Mouse (Mus musculus): Measurements from ENCODE around the gene Fuz. TPM values are rescaled to one million over a fixed set of nuclear protein-coding genes. Genes with fewer than 3 reads are reported as not detected.

The Fuz gene
- polyA plus RNA-seq, 1 experiment from 2014 or later = 22.4 TPM

DNA sequence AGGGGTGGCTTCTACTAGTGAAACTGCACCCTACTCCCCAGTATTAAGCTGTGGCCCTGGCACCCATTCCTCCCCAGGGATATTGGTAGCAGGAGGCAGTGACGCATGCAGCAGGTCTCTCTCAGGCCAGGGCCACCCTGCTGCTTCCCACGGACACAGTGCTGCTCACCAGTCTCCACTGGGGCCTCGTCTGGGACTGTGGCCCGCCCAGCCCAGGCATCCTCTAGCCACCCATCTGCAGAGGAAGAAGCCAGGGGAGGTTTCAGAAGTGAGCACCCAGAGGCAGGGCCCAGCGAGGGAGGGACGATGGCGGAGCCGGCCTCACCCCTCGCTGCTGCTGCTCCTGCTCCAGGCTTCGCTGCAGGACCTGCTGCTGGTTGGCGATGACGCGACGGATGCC is 32.7 kb upstream of the Fuz start:
- H3K36me3 ChIP-seq = peaks cover 60% of the 10 kb centered on the region
- 91% methylated on average over 14 of the region's 14 CpGs for WGBS

GRCm38 (mm10) chr7:44863982-44864494 is 31.8 kb upstream of the Fuz start:
- no peak for ATAC-seq (ENCODE audit: insufficient number of reproducible peaks, insufficient read depth, low FRiP score, low TSS enrichment)
- 85% methylated on average over 11 of the region's 11 CpGs for WGBS
- no peak overlapping the region for H3K9ac ChIP-seq
- no peaks in the 10 kb centered on the region for H3K27me3 ChIP-seq
- H3K4me2 ChIP-seq (replicated peaks) = no peak overlapping the region
- H3K27ac ChIP-seq = no peak overlapping the region
- H3K4me1 ChIP-seq = peaks cover 46% of the 10 kb centered on the region
- H3K9me3 ChIP-seq = no peaks in the 10 kb centered on the region
- no peak overlapping the region for H3K4me3 ChIP-seq
- peaks cover 60% of the 10 kb centered on the region for H3K36me3 ChIP-seq

More for the DNA sequence above, 32.7 kb upstream of the Fuz start:
- Histone ChIP-seq H3K4me3 (no peak overlapping the region), H3K27me3 (no peaks in the 10 kb centered on the region), H3K9me3 (no peaks in the 10 kb centered on the region), H3K9ac (no peak overlapping the region), H3K4me2 (replicated peaks) (no peak overlapping the region), H3K4me1 (peaks cover 49% of the 10 kb centered on the region), H3K27ac (no peak overlapping the region)
- no peak for ATAC-seq (ENCODE audit: insufficient number of reproducible peaks, insufficient read depth, low FRiP score, low TSS enrichment)

GRCm38 (mm10) chr7:44864595-44865542 is 31.0 kb upstream of the Fuz start:
- H3K4me3 ChIP-seq = no peak overlapping the region
- H3K27me3 ChIP-seq = no peaks in the 10 kb centered on the region
- H3K9me3 ChIP-seq = no peaks in the 10 kb centered on the region
- H3K4me2 ChIP-seq (replicated peaks) = no peak overlapping the region
- 88% methylated on average over 24 of the region's 24 CpGs for WGBS
- no peak for ATAC-seq (ENCODE audit: insufficient number of reproducible peaks, insufficient read depth, low FRiP score, low TSS enrichment)
- peaks cover 46% of the 10 kb centered on the region for H3K4me1 ChIP-seq
- H3K27ac ChIP-seq = 0 out of 2 replicates have a peak overlapping the region, but pooled peaks have one; percentile 31
- H3K9ac ChIP-seq = 0 out of 2 replicates have a peak overlapping the region, but pooled peaks have one; percentile 21
- peaks cover 60% of the 10 kb centered on the region for H3K36me3 ChIP-seq

DNA sequence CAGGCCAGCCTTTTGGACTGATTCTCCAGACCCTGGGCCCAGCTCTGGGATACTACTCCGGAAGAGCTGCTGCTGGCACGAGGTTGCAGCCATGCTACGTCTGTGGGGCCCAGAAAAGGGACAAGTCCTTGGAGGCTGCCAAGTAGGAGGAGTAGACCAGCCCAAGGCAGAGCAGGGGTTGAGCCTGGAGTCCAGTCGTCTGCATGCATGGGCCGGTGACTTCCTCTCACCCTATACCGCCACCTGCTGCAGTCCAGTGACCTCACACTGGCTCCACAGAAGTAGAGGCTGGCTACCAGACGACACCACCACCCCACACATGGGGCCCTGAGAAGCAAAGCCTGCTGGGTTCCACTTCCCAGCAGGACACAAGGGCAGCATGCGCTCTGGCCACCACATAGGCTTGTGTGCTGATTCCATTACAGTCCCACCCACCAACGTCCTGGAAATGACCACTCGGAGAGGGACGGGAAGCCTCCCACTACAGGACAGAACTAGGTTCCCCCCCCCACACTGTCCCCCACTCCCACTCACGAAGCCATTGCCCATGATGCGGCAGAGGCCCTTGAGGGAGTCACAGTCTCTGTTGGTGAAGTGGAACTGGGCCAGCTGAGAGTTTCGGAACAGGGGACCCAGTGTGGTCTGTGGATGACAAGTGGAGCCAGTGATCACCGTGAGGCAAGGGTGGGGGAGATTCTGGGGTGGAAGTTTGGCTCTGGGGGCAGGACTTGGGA is 29.4 kb upstream of the Fuz start:
- Histone ChIP-seq H3K27me3 (no peaks in the 10 kb centered on the region), H3K27ac (0 out of 2 replicates have a peak overlapping the region, but pooled peaks have one; percentile 17), H3K4me1 (peaks cover 46% of the 10 kb centered on the region), H3K9me3 (no peaks in the 10 kb centered on the region), H3K36me3 (peaks cover 58% of the 10 kb centered on the region), H3K4me3 (peak overlapping the region; percentile 86), H3K9ac (peak overlapping the region; percentile 99), H3K4me2 (replicated peaks) (peak overlapping the region; percentile 95)
- 70% methylated on average over 15 of the region's 15 CpGs for WGBS
- no peak for ATAC-seq (ENCODE audit: insufficient number of reproducible peaks, insufficient read depth, low FRiP score, low TSS enrichment)

DNA sequence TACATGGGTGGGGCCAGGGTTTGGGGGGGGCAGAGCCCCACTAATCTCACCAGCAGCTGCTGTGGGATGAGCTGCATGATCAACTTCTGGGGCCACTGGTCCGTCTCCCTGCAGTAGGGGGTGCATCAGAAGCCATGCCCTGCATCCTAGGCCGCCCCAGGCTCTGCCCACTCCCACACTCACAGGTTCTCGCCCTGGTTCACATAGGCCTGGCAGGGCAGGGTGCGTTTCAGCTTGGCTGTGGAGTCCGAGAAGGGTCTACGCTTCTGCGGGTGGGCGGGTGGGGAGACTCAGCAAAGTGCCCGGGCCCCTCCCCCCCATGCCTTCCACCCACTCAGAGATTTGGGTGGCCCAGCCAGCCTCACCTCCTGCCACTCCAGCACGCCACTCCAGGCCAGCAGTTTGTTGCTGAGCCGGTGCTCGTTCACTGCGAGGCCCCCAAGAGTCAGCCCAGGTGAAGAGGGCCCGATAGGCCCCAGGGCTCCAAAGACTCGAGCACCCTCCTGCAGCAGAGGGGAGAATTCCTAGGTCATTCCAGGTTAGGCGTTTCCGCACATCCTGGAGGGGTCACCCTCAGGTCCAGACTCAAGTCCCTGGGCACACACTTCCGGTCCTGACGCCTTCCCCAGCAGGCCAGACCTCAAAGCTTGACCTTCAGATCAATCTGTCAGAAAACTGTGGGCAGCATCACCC is 28.7 kb upstream of the Fuz start:
- WGBS = 73% methylated on average over 19 of the region's 19 CpGs
- peaks cover 46% of the 10 kb centered on the region for H3K4me1 ChIP-seq
- H3K36me3 ChIP-seq = peaks cover 51% of the 10 kb centered on the region
- H3K4me2 ChIP-seq (replicated peaks) = peak overlapping the region; percentile 95
- H3K9me3 ChIP-seq = no peaks in the 10 kb centered on the region
- no peak overlapping the region for H3K27ac ChIP-seq
- H3K27me3 ChIP-seq = no peaks in the 10 kb centered on the region
- H3K4me3 ChIP-seq = peak overlapping the region; percentile 86
- ATAC-seq (ENCODE audit: insufficient number of reproducible peaks, insufficient read depth, low FRiP score, low TSS enrichment) = no peak
- peak overlapping the region; percentile 99 for H3K9ac ChIP-seq

DNA sequence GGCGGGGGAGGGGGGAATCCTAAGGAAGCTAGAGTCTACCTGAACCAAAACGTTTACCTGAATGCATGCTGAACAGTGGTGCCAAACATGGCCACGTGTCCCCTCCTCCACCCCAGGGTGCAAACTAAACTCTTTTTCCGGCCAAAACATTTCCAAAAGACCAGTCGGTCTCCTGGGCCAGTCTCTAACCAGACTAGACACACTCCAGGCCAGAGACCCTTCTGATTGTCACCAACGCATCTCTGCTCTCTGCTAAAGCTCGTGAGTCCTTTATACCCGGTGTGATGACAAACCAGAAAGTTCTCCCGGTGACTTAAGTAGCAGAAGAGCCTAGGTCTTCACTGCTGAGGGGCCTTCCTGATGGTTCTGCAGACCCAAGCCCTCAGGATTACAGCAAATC is 28.1 kb upstream of the Fuz start:
- Histone ChIP-seq H3K27me3 (no peaks in the 10 kb centered on the region), H3K36me3 (peaks cover 45% of the 10 kb centered on the region), H3K4me1 (peaks cover 46% of the 10 kb centered on the region), H3K9ac (peak overlapping the region; percentile 99), H3K4me2 (replicated peaks) (peak overlapping the region; percentile 95), H3K4me3 (peak overlapping the region; percentile 86), H3K9me3 (no peaks in the 10 kb centered on the region), H3K27ac (no peak overlapping the region)
- ATAC-seq (ENCODE audit: insufficient number of reproducible peaks, insufficient read depth, low FRiP score, low TSS enrichment) = no peak
- WGBS = 46% methylated on average over 9 of the region's 9 CpGs

GRCm38 (mm10) chr7:44868465-44868864 is 27.4 kb upstream of the Fuz start:
- peak overlapping the region; percentile 86 for H3K4me3 ChIP-seq
- peak overlapping the region; percentile 100 for H3K27ac ChIP-seq
- peaks cover 38% of the 10 kb centered on the region for H3K36me3 ChIP-seq
- H3K27me3 ChIP-seq = no peaks in the 10 kb centered on the region
- WGBS = 7% methylated on average over 16 of the region's 16 CpGs
- no peaks in the 10 kb centered on the region for H3K9me3 ChIP-seq
- no peak for ATAC-seq (ENCODE audit: insufficient number of reproducible peaks, insufficient read depth, low FRiP score, low TSS enrichment)
- peak overlapping the region; percentile 99 for H3K9ac ChIP-seq
- H3K4me2 ChIP-seq (replicated peaks) = peak overlapping the region; percentile 95
- peaks cover 46% of the 10 kb centered on the region for H3K4me1 ChIP-seq

DNA sequence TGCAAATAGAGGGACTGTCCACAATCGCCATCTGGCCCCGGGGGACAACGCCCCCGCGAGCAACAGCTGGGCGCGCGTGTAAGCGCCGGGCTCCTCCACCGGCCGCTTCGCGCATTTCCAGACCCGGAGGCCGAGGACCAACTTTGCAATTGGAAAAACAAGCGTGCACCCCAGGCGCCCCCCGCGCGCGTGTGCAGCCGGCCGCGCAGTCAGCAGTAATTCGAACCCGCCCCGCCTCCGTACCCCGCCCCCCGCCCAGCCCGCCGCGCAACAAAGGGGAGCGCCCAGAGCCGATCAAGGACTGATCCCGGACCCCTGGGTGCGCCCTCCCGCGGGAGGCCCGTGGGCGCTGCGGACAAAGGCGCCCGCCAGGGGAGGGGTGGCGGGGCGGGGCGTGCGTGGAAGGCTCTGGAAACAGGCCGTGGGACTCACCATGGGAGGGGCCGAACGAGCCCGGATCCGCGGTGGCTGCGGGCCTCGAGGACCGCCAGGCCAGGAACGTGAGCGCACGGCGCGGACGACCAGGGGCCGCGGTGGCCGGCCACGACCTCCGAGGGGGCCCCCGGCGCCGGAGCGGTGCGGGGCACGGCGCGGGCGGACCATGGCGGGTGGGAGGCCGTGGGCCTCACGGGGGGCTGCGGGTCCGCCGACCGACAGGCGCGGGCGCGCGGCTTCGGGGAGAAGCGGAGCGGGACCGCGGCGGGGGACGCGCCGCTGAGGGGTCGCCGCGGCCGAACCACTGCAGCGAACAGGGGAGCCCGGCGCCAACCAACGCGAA is 26.8 kb upstream of the Fuz start:
- peak overlapping the region; percentile 100 for H3K27ac ChIP-seq
- peaks cover 32% of the 10 kb centered on the region for H3K36me3 ChIP-seq
- H3K4me3 ChIP-seq = peak overlapping the region; percentile 86
- H3K27me3 ChIP-seq = no peaks in the 10 kb centered on the region
- H3K9ac ChIP-seq = peak overlapping the region; percentile 99
- WGBS = under 1% methylated on average over 87 of the region's 108 CpGs
- ATAC-seq (ENCODE audit: insufficient number of reproducible peaks, insufficient read depth, low FRiP score, low TSS enrichment) = 0 out of 2 replicates have a peak, but pooled peaks have one; percentile 24
- no peaks in the 10 kb centered on the region for H3K9me3 ChIP-seq
- peaks cover 46% of the 10 kb centered on the region for H3K4me1 ChIP-seq
- H3K4me2 ChIP-seq (replicated peaks) = peak overlapping the region; percentile 95

- Histone ChIP-seq H3K9ac (peak within 1 kb of the TSS; percentile 99), H3K27me3 (no peaks in the 10 kb centered on the region), H3K4me1 (peaks cover 41% of the 10 kb centered on the region), H3K9me3 (no peaks in the 10 kb centered on the region), H3K27ac (peak within 1 kb of the TSS; percentile 100), H3K4me3 (peak within 1 kb of the TSS; percentile 86), H3K4me2 (replicated peaks) (peak within 1 kb of the TSS; percentile 95), H3K36me3 (peaks cover 24% of the 10 kb centered on the region)
- whole genome bisulfite sequencing = 11% methylated on average over 29 of the region's 29 CpGs
- peak; percentile 92 for ATAC-seq (ENCODE audit: insufficient number of reproducible peaks, insufficient read depth, low FRiP score, low TSS enrichment)
Observed at GRCm38 (mm10) chr7:44869697-44870528, 26.0 kb upstream of the Fuz start, which contains the start of gene Ptov1. Gene Ptov1 (minus strand): TSS chr7:44869788.

DNA sequence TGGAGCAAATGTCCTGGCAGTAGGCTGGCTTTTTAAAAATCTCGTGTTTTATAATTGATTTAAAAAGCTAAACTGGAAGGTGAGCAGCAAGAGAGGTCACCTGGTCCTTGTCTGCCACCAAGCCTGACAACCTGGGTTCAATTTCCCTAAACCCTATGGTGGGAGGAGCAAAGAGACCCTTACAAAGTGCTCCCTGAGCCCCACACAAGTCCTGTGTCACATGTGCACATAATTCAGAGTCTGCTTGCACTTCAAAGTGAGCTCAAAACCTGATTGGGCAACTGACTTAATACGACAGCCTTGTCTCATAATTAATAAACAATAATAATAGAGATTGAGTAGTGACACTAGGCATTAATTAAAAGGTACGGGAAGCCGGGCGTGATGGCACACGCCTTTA is 25.3 kb upstream of the Fuz start:
- H3K36me3 ChIP-seq = peaks cover 17% of the 10 kb centered on the region
- H3K27me3 ChIP-seq = no peaks in the 10 kb centered on the region
- H3K4me2 ChIP-seq (replicated peaks) = peak overlapping the region; percentile 95
- H3K4me1 ChIP-seq = peaks cover 34% of the 10 kb centered on the region
- peak overlapping the region; percentile 52 for H3K9ac ChIP-seq
- H3K27ac ChIP-seq = peak overlapping the region; percentile 100; the same call in 1 of the 2 replicates
- H3K9me3 ChIP-seq = no peaks in the 10 kb centered on the region
- no peak for ATAC-seq (ENCODE audit: insufficient number of reproducible peaks, insufficient read depth, low FRiP score, low TSS enrichment)
- WGBS = 82% methylated on average over 6 of the region's 6 CpGs
- peak overlapping the region; percentile 86 for H3K4me3 ChIP-seq

Measured in embryonic facial prominence, embryonic 12.5 days (tissue).